Mouse (Mus musculus) skeletal muscle tissue, postnatal 0 days (tissue): ENCODE measurements around the gene Lrrfip1. TPM values are rescaled to one million over a fixed set of nuclear protein-coding genes. Genes with fewer than 3 reads are reported as not detected.

Source experiments
- polyA plus RNA-seq: library from polyadenylated mRNA; unstranded; fragments of >200 nt; fragmentation: Nextera tagmentation; extraction: Ambion mirVana; gene quantifications from 2 replicates; pipeline ENCODE4 v1.2.1, GENCODE M21; 2015

Lrrfip1 gene
- 144 and 149 TPM in 2 replicates for polyA plus RNA-seq

DNA sequence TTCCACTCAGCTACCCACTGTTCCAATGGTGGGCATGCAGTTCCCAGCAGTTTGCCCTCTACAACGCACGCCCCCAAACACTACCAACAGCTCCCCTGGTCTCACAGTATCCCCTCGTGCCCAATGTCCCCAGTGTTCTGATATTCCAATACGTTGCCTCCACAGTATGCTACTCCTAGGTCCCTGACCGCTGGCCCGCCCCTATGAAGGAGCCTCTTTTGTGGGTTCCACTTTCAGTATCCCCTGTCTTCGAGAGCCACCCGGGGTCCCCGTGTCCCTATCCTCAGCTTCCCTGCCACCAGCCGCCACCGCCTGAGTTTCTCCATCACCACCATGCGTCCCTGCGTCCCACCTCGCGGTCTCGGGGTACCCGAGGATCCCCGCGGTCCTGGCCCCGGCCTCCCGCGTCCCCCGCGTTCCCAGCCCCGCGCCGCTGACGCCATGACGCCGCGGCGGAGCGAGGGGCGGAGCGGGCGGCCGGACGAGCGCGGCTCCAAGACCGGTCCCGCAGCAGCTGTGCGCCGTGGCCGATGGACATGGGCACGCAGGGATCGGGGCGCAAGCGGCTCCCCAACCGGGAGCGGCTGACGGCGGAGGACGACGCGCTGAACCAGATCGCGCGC is at the start of gene Lrrfip1:
Lrrfip1 (plus strand) TSS at position 470 of the 623 bp plus-strand sequence.

DNA sequence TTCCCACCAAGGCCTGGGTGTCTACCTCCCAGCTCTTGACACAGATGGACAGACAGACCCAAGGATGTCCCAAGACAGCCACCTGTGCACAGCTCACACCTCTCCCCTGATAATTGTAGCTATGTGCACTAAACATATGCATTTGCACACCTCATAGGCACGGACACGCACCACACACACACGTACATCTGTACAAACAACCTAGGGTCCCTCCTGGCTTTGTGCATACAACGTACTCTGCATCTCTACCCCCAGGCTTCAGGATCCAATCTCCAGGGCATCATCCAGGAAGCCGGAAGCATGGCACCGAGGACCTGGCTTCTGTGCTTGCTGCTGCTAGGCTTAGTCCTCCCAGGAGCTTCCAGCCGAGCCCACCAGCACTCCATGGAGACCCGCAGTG is 45.7 kb upstream of the Lrrfip1 start, which contains the start of gene Prlh:
Prlh (plus strand) TSS at position 301 of the 400 bp plus-strand sequence.

DNA sequence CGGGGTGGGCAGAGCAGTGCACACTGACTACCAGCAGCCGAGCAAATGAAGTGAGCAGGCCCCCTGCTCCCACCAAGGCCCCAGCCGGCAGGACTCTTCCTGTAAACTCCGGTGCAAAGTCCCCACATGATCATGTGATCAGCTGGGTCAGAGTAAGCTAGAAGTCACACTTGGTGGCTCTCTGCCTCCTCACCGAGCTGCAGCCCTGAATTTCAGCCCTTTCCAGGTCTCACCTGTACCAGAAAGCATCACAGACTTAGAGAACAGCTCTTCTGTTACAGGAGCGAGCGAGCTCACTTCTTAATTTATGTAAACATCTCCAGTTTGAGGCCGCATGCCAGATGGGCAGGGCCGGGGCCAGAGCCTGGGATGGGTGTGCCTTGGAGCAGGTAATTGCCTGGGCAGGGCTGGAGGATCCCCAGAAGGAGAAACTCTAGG is 29.2 kb upstream of the Lrrfip1 start, which contains the start of gene Rab17:
Rab17 (minus strand) TSS at position 315 of the 438 bp plus-strand sequence.

DNA sequence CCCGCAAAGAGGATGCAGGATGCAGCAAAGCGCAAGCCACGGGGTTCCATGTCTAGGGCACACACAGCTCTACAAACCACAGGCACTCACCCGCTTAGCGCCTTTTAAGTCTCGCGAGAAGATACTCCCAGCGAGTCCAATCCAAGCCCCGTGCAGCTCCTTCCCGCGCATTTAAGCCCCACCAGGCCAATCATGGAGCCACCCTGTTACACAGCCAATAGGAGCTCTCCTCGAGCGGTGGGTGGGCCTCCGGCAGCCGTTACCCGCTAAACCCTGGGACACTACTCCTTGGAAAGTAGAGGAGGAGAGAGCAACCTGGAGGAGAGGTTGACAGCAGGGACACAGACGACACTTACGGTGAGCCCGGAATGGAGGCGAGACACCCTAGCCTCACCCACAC is 146.3 kb downstream of the Lrrfip1 start, which contains the start of gene Rbm44:
Rbm44 (plus strand) TSS at position 277 of the 400 bp plus-strand sequence.

Other genes with a start within 250 kb of the Lrrfip1 start
- gene Col6a3, start 154.8 kb upstream of the Lrrfip1 start, polyA plus RNA-seq = 107 and 133 TPM in 2 replicates
- 0.44 and 0.63 TPM in 2 replicates for gene Mlph, start 83.7 kb upstream of the Lrrfip1 start, polyA plus RNA-seq
- gene Prlh, start 45.6 kb upstream of the Lrrfip1 start, polyA plus RNA-seq = not detected in 2 replicates
- gene Rab17, start 29.1 kb upstream of the Lrrfip1 start, polyA plus RNA-seq = 0.12 and 0.41 TPM in 2 replicates
- 0.42 and 0.61 TPM in 2 replicates for gene Rbm44, start 146.4 kb downstream of the Lrrfip1 start, polyA plus RNA-seq
- gene Ramp1, start 181.1 kb downstream of the Lrrfip1 start, polyA plus RNA-seq = 76.1 and 97.4 TPM in 2 replicates